Mouse (Mus musculus) MEL (cell line): ENCODE results near the gene Il3. TPM values are rescaled to one million over a fixed set of nuclear protein-coding genes. Genes with fewer than 3 reads are reported as not detected.

Experiments
- DNase-seq: peaks from one replicate; pipeline ENCODE4 v3.0.0; 2011; ENCODE audit warnings: low read depth, low spot score
- H3K27ac ChIP-seq: 2 replicates; pipeline ENCODE4 v1.5.1; 2012; ENCODE audit warnings: low read depth, mild to moderate bottlenecking, control low read depth, low read length, moderate library complexity; ENCODE audit not compliant: control insufficient read depth
- H3K27me3 ChIP-seq, 2 experiments: fragments of 150-350 bp in 1 of 2; sonication (generic) in 1 of 2; 2 replicates each; pipeline ENCODE4 v1.6.1; 2012; ENCODE audit warnings: low read length in 2 of 2, mild to moderate bottlenecking in 2 of 2, improper control_type of control experiment in 1 of 2, moderate library complexity in 1 of 2; ENCODE audit not compliant: insufficient read depth in 2 of 2, control insufficient read depth in 1 of 2
- H3K36me3 ChIP-seq, 2 experiments: 2 replicates each; pipeline ENCODE4 v1.6.1; 2012 to 2014; ENCODE audit warnings: low read length in 2 of 2, improper control_type of control experiment in 1 of 2, inconsistent platforms in 1 of 2, mild to moderate bottlenecking in 1 of 2; ENCODE audit not compliant: insufficient read depth in 2 of 2, control insufficient read depth in 1 of 2
- H3K4me1 ChIP-seq, 2 experiments: fragments of 150-350 bp in 1 of 2; sonication (generic) in 1 of 2; 2 replicates each; pipeline ENCODE4 v1.6.1; 2012; ENCODE audit warnings: low read length in 2 of 2, improper control_type of control experiment in 1 of 2, mild to moderate bottlenecking in 1 of 2; ENCODE audit not compliant: insufficient read depth in 2 of 2, control insufficient read depth in 1 of 2
- H3K4me3 ChIP-seq, 2 experiments: fragments of 150-350 bp in 1 of 2; sonication (generic) in 1 of 2; 2 replicates each; pipeline ENCODE4 v1.5.1; 2012; ENCODE audit warnings: low read depth in 2 of 2, low read length in 2 of 2, mild to moderate bottlenecking in 2 of 2, moderate library complexity in 2 of 2, control low read depth in 1 of 2, improper control_type of control experiment in 1 of 2; ENCODE audit not compliant: control insufficient read depth in 1 of 2, insufficient read depth in 1 of 2
- H3K79me2 ChIP-seq: 2 replicates; pipeline ENCODE4 v1.6.1; 2012; ENCODE audit warnings: mild to moderate bottlenecking, low read length, moderate library complexity; ENCODE audit not compliant: control insufficient read depth, poor library complexity, insufficient read depth
- H3K9ac ChIP-seq: 2 replicates; pipeline ENCODE4 v1.6.1; 2012; ENCODE audit warnings: low read depth, mild to moderate bottlenecking, control low read depth, low read length, moderate library complexity; ENCODE audit not compliant: control insufficient read depth, poor library complexity, severe bottlenecking
- H3K9me3 ChIP-seq: fragments of 150-350 bp; sonication (generic); replicated peaks from 2 replicates; pipeline ENCODE4 v1.6.1; 2012; ENCODE audit warnings: mild to moderate bottlenecking, low read length, improper control_type of control experiment, moderate library complexity; ENCODE audit not compliant: insufficient read depth
- CHD2 ChIP-seq: IDR thresholded peaks from 2 replicates; pipeline ENCODE4 v1.6.1; 2011; ENCODE audit warnings: low read length, improper control_type of control experiment
- E2F4 ChIP-seq: IDR thresholded peaks from 2 replicates; pipeline ENCODE4 v1.6.1; 2011; ENCODE audit warnings: low read depth, low read length, improper control_type of control experiment, borderline replicate concordance
- EP300 ChIP-seq, 2 experiments: IDR thresholded peaks; 2 replicates each; pipeline ENCODE4 v1.6.1; 2011; ENCODE audit warnings: improper control_type of control experiment in 2 of 2, low read length in 2 of 2, low read depth in 1 of 2, mild to moderate bottlenecking in 1 of 2
- ETS1 ChIP-seq: IDR thresholded peaks from 2 replicates; pipeline ENCODE4 v1.6.1; 2012; ENCODE audit warnings: low read depth, mild to moderate bottlenecking, inconsistent platforms, low read length, improper control_type of control experiment, moderate library complexity
- JUND ChIP-seq: IDR thresholded peaks from 2 replicates; pipeline ENCODE4 v1.6.1; 2011; ENCODE audit warnings: low read depth, mild to moderate bottlenecking, improper control_type of control experiment, low read length
- KAT2A ChIP-seq: conservative IDR thresholded peaks from 2 replicates; pipeline ENCODE4 v1.6.1; 2012; ENCODE audit warnings: low read depth, low read length, improper control_type of control experiment, inconsistent platforms
- MAFK ChIP-seq: IDR thresholded peaks from 2 replicates; pipeline ENCODE4 v1.6.1; 2011; ENCODE audit warnings: low read depth, mild to moderate bottlenecking, low read length, improper control_type of control experiment, borderline replicate concordance
- MAX ChIP-seq: IDR thresholded peaks from 2 replicates; pipeline ENCODE4 v1.6.1; 2011; ENCODE audit warnings: low read length, improper control_type of control experiment
- MAZ ChIP-seq: IDR thresholded peaks from 2 replicates; pipeline ENCODE4 v1.6.1; 2012; ENCODE audit warnings: low read depth, mild to moderate bottlenecking, inconsistent platforms, low read length, improper control_type of control experiment
- MXI1 ChIP-seq: IDR thresholded peaks from 2 replicates; pipeline ENCODE4 v1.6.1; 2011; ENCODE audit warnings: mild to moderate bottlenecking, low read depth, low read length, improper control_type of control experiment
- MYC ChIP-seq: IDR thresholded peaks from 2 replicates; pipeline ENCODE4 v1.6.1; 2011; ENCODE audit warnings: low read depth, mild to moderate bottlenecking, low read length, improper control_type of control experiment, moderate library complexity
- POLR2A ChIP-seq, 2 experiments: IDR thresholded peaks; 2 replicates each; pipeline ENCODE4 v1.6.1; 2011 to 2012; ENCODE audit warnings: low read length in 2 of 2, mild to moderate bottlenecking in 2 of 2, control low read depth in 1 of 2, improper control_type of control experiment in 1 of 2, low read depth in 1 of 2, moderate library complexity in 1 of 2; ENCODE audit not compliant: control insufficient read depth in 1 of 2, insufficient read depth in 1 of 2, poor library complexity in 1 of 2
- RAD21 ChIP-seq: IDR thresholded peaks from 2 replicates; pipeline ENCODE4 v1.6.1; 2011; ENCODE audit warnings: mild to moderate bottlenecking, low read depth, low read length, improper control_type of control experiment
- SIN3A ChIP-seq: IDR thresholded peaks from 2 replicates; pipeline ENCODE4 v1.6.1; 2012; ENCODE audit warnings: low read length, improper control_type of control experiment, inconsistent platforms
- SMC3 ChIP-seq: IDR thresholded peaks from 2 replicates; pipeline ENCODE4 v1.6.1; 2011; ENCODE audit warnings: low read depth, low read length, improper control_type of control experiment
- TAL1 ChIP-seq: IDR thresholded peaks from 2 replicates; pipeline ENCODE4 v1.6.1; 2012; ENCODE audit warnings: mild to moderate bottlenecking, inconsistent platforms, low read length, moderate library complexity, mixed read lengths
- TBP ChIP-seq: IDR thresholded peaks from 2 replicates; pipeline ENCODE4 v1.8.0; 2011; ENCODE audit warnings: low read depth, low read length, improper control_type of control experiment
- TCF12 ChIP-seq: IDR thresholded peaks from 2 replicates; pipeline ENCODE4 v1.6.1; 2014; ENCODE audit warnings: low read depth, mild to moderate bottlenecking, inconsistent platforms, low read length, improper control_type of control experiment, moderate library complexity
- ZKSCAN1 ChIP-seq: IDR thresholded peaks from 2 replicates; pipeline ENCODE4 v1.6.1; 2012; ENCODE audit warnings: low read depth, mild to moderate bottlenecking, inconsistent platforms, low read length, improper control_type of control experiment, moderate library complexity
- ZNF384 ChIP-seq: IDR thresholded peaks from 2 replicates; pipeline ENCODE4 v1.6.1; 2012; ENCODE audit warnings: low read depth, mild to moderate bottlenecking, inconsistent platforms, low read length, improper control_type of control experiment
- polyA plus RNA-seq, 2 experiments: library from polyadenylated mRNA; stranded (reverse) in 1 of 2; unstranded in 1 of 2; fragments of >175 nt in 1 of 2; fragments of >200 nt in 1 of 2; gene quantifications; 2 replicates each; pipeline versions ENCODE4 v1.2.1 to v1.2.4; 2012; ENCODE audit warnings: low replicate concordance in 2 of 2, low read depth in 1 of 2; ENCODE audit not compliant: insufficient read length in 2 of 2, insufficient read depth in 1 of 2, missing spikeins in 1 of 2
- total RNA-seq: library from RNA; depleted of rRNA; stranded (reverse); fragments of 300-350 nt; gene quantifications from 2 replicates; pipeline ENCODE4 v1.2.3, GENCODE M21; 2012

The Il3 gene
- total and polyA plus RNA-seq, 3 experiments, result not detected

DNA sequence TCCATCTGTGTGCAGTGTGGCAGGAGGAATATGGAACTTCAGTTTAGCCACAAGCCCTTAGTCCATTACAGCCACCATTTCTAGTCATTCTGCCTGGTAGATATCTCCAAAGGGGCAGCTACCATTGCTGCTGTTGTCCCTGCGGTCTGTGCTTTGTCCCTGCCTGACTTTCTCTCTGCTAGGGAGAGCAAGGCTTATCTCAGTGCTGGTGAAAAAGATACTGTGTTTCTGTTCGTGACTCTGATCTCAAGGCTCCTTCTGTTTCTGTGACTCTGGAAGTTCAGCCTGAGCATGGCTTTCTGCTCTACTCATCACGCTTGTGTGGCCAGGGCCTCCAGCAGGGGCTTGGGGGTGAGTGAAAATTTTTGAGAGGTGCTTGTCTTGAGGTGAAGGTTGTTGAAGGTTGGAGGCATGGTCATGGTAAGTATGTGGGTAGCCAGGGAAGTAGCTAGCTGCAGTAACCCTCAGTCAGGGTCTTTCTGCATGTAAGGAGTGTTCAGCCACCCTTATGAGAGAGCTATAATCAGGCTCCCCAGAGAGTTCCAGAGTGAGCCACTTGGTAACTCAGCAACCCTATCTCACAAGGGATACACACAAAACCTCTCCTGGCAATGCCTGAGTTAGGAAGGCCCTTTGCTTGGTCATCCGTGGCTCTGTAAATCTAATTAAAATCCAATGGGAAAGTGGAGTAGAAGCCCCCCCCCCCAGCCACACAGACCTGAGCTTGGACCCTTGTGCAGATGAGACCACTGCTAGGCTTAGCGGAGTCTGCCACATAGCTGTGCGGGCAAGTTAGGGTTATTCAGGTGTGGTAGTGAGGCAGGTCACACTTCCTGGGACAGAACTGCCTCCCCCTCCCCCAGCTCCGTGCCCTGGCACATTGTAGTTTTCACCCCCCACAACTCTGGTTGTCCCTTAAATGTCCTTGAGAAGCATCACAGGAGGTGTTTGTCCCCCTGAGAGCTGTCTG lies 46.6 kb upstream of the Il3 start (continued):
- TF ChIP-seq MYC, result peak; percentile 20; the same call in 1 of the 2 replicates
- no peak for TF ChIP-seq MAX
- TF ChIP-seq SMC3, result no peak
- no peak for TF ChIP-seq E2F4
- TF ChIP-seq ZKSCAN1, result no peak

DNA sequence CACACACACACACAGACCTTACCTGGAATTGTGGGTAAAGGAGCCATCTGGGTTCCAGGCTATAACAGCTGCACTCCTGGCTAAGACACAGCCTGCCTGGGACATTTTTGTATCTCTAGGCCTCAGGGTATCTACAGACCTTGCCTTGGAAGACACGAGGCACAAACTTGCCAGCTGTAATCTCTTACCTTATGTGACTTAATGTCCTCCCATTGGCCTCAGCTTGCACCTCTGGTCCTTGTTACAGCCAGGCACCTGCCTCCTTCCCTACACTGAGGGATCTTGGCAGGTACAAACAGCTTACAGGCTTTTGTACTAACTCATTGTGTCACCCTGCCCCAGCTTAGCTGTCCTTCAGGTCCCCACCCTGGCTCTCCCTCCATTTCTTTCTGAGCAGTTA lies 45.5 kb upstream of the Il3 start:
- H3K9ac ChIP-seq, result no peak overlapping the region
- peak; percentile 54 for DNase-seq
- H3K9me3 ChIP-seq, result no peaks in the 10 kb centered on the region
- H3K36me3 ChIP-seq, result peaks cover 0 to 22% of the 10 kb centered on the region in 2 experiments; a peak in 2 of 4 replicates
- H3K79me2 ChIP-seq, result no peaks in the 10 kb centered on the region
- peaks cover 29 to 35% of the 10 kb centered on the region in 2 experiments for H3K4me1 ChIP-seq
- H3K27me3 ChIP-seq, result no peaks in the 10 kb centered on the region
- TF ChIP-seq MAX, result peak; percentile 38
- peak; percentile 63; the same call in 1 of the 2 replicates for TF ChIP-seq TCF12
- TF ChIP-seq TAL1, result peak; percentile 9; the same call in 1 of the 2 replicates
- no peak for TF ChIP-seq RAD21
- no peak for TF ChIP-seq POLR2A (IDR thresholded peaks at IDR 0.05; ENCODE audit: control insufficient read depth in 1 of 2, insufficient read depth in 1 of 2, low read depth in 1 of 2, low read length in 2 of 2, poor library complexity in 1 of 2)
- no peak for TF ChIP-seq KAT2A
- peak; percentile 43; the same call in 1 of the 2 replicates for TF ChIP-seq MXI1
- TF ChIP-seq ZNF384, result no peak
- TF ChIP-seq, all 39 proteins: peak for 4
- Histone ChIP-seq H3K4me3 (no peak overlapping the region), H3K27ac (peak overlapping the region; percentile 54)

DNA sequence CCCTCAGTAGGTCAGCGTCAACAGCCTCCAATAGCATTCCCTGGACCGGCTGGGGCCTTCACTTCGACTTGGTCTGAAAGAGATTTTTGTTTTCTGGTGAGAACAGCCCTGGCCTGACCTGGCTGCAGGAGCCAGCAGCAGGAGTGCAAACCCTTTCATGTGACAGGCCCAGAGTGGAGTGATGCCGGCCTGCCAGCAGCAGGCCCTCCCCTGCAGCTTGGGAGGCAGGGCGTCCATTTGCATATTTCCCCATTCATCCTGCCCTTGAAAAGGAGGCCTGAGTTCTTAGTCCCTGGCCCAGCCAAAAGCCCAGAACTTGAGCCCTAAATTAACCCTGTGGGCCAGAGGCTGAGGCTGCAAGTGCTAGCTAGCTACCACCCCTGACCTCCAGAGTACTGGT lies 44.9 kb upstream of the Il3 start:
- Histone ChIP-seq H3K4me3 (no peak overlapping the region), H3K27me3 (no peaks in the 10 kb centered on the region), H3K9me3 (no peaks in the 10 kb centered on the region), H3K9ac (no peak overlapping the region), H3K4me1 (peaks cover 29 to 35% of the 10 kb centered on the region in 2 experiments), H3K79me2 (no peaks in the 10 kb centered on the region), H3K27ac (no peak overlapping the region), H3K36me3 (peaks cover 0 to 22% of the 10 kb centered on the region in 2 experiments; a peak in 2 of 4 replicates)
- DNase-seq, result peak; percentile 23
- TF ChIP-seq ZNF384, result no peak
- no peak for TF ChIP-seq JUND
- TF ChIP-seq TBP, result no peak
- no peak for TF ChIP-seq SIN3A
- no peak for TF ChIP-seq EP300 (IDR thresholded peaks at IDR 0.05; ENCODE audit: low read depth in 1 of 2, low read length in 2 of 2)
- no peak for TF ChIP-seq ETS1
- no peak for TF ChIP-seq CHD2
- TF ChIP-seq TAL1, result no peak
- TF ChIP-seq MAFK, result no peak
- no peak for TF ChIP-seq MAZ
- no peak for TF ChIP-seq TCF12
